Mouse (Mus musculus): ENCODE results near the gene Noxo1.

GRCm38 (mm10) chr17:24695326-24696010, 566 bp upstream of the Noxo1 start:
- TF ChIP-seq POLR2A (IDR thresholded peaks at IDR 0.05; ENCODE audit: extremely low read depth, insufficient read depth, low read length) (no peak), CTCF (IDR thresholded peaks at IDR 0.05; ENCODE audit: extremely low read depth, insufficient read depth, low read length) (no peak)
